Mouse (Mus musculus) liver, embryonic 16.5 days (tissue): ENCODE results near the gene Dnajc9. TPM values are rescaled to one million over a fixed set of nuclear protein-coding genes. Genes with fewer than 3 reads are reported as not detected.

Experiments used
- ATAC-seq: fragments of 200-750 bp; cut with Nextera tagmentation; 2 replicates; pipeline ENCODE4 v1.8.0; 2017; ENCODE audit warnings: low read depth, mild to moderate bottlenecking, moderate number of reproducible peaks, moderate library complexity
- H3K27ac ChIP-seq: fragments of 300-500 bp; sonication (generic); 2 replicates; pipeline ENCODE4 v1.5.1; 2014; ENCODE audit warnings: mild to moderate bottlenecking, low read length
- H3K27me3 ChIP-seq: fragments of 300-500 bp; sonication (generic); 2 replicates; pipeline ENCODE4 v1.6.1; 2014; ENCODE audit warnings: low read depth, low read length, mixed read lengths; ENCODE audit not compliant: control insufficient read depth, insufficient read depth
- H3K36me3 ChIP-seq: fragments of 300-500 bp; sonication (generic); 2 replicates; pipeline ENCODE4 v1.6.1; 2014; ENCODE audit warnings: mild to moderate bottlenecking; ENCODE audit not compliant: control insufficient read depth, insufficient read depth
- H3K4me1 ChIP-seq: fragments of 300-500 bp; sonication (generic); 2 replicates; pipeline ENCODE4 v1.6.1; 2014; ENCODE audit warnings: low read depth, low read length, mixed read lengths; ENCODE audit not compliant: control insufficient read depth
- H3K4me2 ChIP-seq: fragments of 300-500 bp; sonication (generic); 2 replicates; pipeline ENCODE4 v1.6.1; 2014; ENCODE audit warnings: low read depth, low read length, mixed read lengths
- H3K4me3 ChIP-seq: fragments of 300-500 bp; sonication (generic); 2 replicates; pipeline ENCODE4 v1.5.1; 2014; ENCODE audit warnings: low read depth, mild to moderate bottlenecking, low read length
- H3K9ac ChIP-seq: fragments of 300-500 bp; sonication (generic); 2 replicates; pipeline ENCODE4 v1.6.1; 2014; ENCODE audit warnings: low read depth, low read length
- H3K9me3 ChIP-seq: fragments of 300-500 bp; sonication (generic); replicated peaks from 2 replicates; pipeline ENCODE4 v1.6.1; 2016; ENCODE audit warnings: low read length; ENCODE audit not compliant: control insufficient read depth
- WGBS: fragments of 180-500 bp; shearing (Covaris S2); extraction: QIAGEN DNeasy Blood & Tissue Kit; methylation state at CpG from one replicate; pipeline ENCODE4 v1.1.7; 2014; ENCODE audit not compliant: insufficient replicate concordance; 5-methylcytosine and 5-hydroxymethylcytosine counted together
- polyA plus RNA-seq: library from polyadenylated mRNA; unstranded; fragments of >200 nt; fragmentation: Nextera tagmentation; extraction: Ambion mirVana; gene quantifications from 2 replicates; pipeline ENCODE4 v1.2.1, GENCODE M21; 2015

Gene Dnajc9
- polyA plus RNA-seq, 1 experiment from 2014 or later = 94.0 TPM

DNA sequence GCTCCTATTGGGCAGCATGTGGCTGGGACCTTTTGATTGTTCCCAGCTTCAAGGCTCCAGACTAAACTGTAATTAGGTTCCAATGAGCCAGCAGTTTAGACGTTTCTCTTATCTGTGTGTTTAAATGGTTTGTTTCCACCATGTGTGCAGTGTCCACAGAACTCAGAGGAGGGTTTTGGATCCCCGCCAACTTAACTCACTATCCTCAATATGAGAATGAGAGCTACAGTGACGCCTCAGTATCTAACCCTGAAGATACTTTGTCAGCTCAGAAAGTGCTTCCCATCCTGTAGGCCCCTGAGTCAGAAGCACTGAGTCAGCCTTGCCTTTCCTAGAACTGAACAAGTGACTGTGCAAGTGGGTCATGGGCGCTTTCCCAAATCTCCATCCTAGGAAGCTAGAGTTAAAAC, 11.6 kb downstream of the Dnajc9 start:
- Histone ChIP-seq H3K36me3 (no peaks in the 10 kb centered on the region; the same call in 1 of the 2 replicates), H3K9ac (no peak overlapping the region), H3K27ac (no peak overlapping the region), H3K27me3 (no peaks in the 10 kb centered on the region), H3K4me2 (no peak overlapping the region), H3K4me1 (peaks cover 6% of the 10 kb centered on the region; the same call in 1 of the 2 replicates), H3K4me3 (no peak overlapping the region), H3K9me3 (no peaks in the 10 kb centered on the region)
- 42% methylated on average over 4 of the region's 4 CpGs for WGBS
- ATAC-seq = peak; percentile 72

GRCm38 (mm10) chr14:20371854-20372253, 16.9 kb downstream of the Dnajc9 start:
- H3K27me3 ChIP-seq = no peaks in the 10 kb centered on the region
- H3K4me2 ChIP-seq = no peak overlapping the region
- H3K27ac ChIP-seq = no peak overlapping the region
- no peak for ATAC-seq
- H3K36me3 ChIP-seq = peaks cover 3% of the 10 kb centered on the region
- 79% methylated on average over 1 of the region's 1 CpGs for WGBS
- no peak overlapping the region for H3K4me3 ChIP-seq
- no peaks in the 10 kb centered on the region for H3K4me1 ChIP-seq
- H3K9me3 ChIP-seq = no peaks in the 10 kb centered on the region
- H3K9ac ChIP-seq = no peak overlapping the region

DNA sequence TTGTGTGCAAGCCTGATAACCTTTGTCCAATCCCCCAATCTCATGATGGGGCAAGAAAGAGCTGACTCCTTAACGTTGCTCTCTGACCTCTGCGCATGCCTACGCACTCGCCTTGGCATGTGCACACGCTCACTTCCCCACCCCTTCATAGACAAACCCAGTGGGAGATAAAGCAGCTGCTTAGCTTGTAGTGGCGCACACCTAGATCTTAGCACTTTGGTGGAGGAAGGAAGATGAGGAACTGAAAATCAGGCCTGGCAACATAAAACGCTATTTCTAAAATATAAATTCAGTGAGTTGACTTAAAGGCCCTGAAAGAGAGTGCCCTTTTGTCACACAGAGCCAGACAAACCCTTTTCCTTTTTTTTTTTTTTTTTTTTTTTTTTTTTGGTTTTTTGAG, 17.9 kb downstream of the Dnajc9 start:
- no peak overlapping the region for H3K4me2 ChIP-seq
- H3K36me3 ChIP-seq = peaks cover 3% of the 10 kb centered on the region
- H3K4me3 ChIP-seq = no peak overlapping the region
- no peak overlapping the region for H3K9ac ChIP-seq
- H3K9me3 ChIP-seq = no peaks in the 10 kb centered on the region
- no peaks in the 10 kb centered on the region for H3K27me3 ChIP-seq
- H3K27ac ChIP-seq = no peak overlapping the region
- 58% methylated on average over 7 of the region's 7 CpGs for whole genome bisulfite sequencing
- no peaks in the 10 kb centered on the region for H3K4me1 ChIP-seq
- ATAC-seq = no peak

DNA sequence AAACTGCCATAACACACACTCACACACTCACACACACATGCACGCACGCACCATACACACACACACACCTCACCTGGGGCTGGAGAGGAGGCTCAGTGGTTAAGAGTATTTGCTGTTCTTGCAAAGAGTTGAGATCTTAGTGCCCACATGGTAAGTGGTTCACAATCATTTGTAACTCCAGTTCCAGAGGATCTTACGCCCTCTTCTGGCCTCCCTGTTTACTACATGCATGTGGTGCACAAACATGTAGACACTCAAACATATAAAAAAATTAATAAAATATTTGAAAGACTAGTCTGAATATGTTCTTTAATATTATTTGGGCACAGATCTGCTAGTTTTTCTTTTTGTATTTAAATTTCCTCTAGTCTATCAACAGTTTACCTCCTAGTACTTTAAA, 20.4 kb downstream of the Dnajc9 start:
- ATAC-seq = no peak
- Histone ChIP-seq H3K4me3 (no peak overlapping the region), H3K27ac (no peak overlapping the region), H3K4me1 (no peaks in the 10 kb centered on the region; the same call in 1 of the 2 replicates), H3K9me3 (no peaks in the 10 kb centered on the region), H3K4me2 (no peak overlapping the region), H3K27me3 (no peaks in the 10 kb centered on the region), H3K9ac (no peak overlapping the region), H3K36me3 (peaks cover 8% of the 10 kb centered on the region)
- 84% methylated on average over 3 of the region's 3 CpGs for WGBS

DNA sequence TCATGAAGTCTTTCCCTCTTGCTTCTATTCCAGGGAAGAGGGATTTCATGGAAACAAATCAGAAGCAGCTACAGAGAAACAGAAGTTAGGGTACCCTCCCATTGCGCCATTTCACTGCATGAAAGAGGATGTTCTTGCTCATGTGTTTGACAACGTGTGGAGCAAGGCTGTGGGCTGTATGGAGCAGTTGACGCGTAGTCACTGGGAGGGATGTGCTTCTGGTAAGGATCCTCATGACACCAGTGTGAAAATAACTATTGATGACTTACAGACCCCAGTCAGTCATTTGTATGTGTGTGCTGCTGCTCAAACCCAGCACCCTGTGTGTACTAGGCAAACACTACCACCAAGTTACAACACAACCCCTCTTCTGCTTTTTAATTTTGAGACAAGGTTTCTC, 25.5 kb downstream of the Dnajc9 start:
- WGBS = 73% methylated on average over 4 of the region's 4 CpGs
- no peak overlapping the region for H3K4me2 ChIP-seq
- no peaks in the 10 kb centered on the region; the same call in 1 of the 2 replicates for H3K4me1 ChIP-seq
- peaks cover 11% of the 10 kb centered on the region; the same call in 1 of the 2 replicates for H3K36me3 ChIP-seq
- no peaks in the 10 kb centered on the region for H3K9me3 ChIP-seq
- H3K27me3 ChIP-seq = no peaks in the 10 kb centered on the region
- H3K4me3 ChIP-seq = no peak overlapping the region
- ATAC-seq = no peak
- no peak overlapping the region for H3K27ac ChIP-seq
- no peak overlapping the region for H3K9ac ChIP-seq

GRCm38 (mm10) chr14:20347991-20348541, 40.6 kb downstream of the Dnajc9 start, which contains the start of the genes Ecd and Fam149b:
Ecd (minus strand) TSS chr14:20348121.
Fam149b (plus strand) TSS chr14:20348162.
- peak within 1 kb of the TSS; percentile 53 for H3K4me2 ChIP-seq
- peaks cover 3% of the 10 kb centered on the region; the same call in 1 of the 2 replicates for H3K36me3 ChIP-seq
- no peaks in the 10 kb centered on the region for H3K9me3 ChIP-seq
- peaks cover 14% of the 10 kb centered on the region for H3K4me1 ChIP-seq
- H3K27me3 ChIP-seq = no peaks in the 10 kb centered on the region
- H3K27ac ChIP-seq = peak within 1 kb of the TSS; percentile 84
- peak; percentile 99 for ATAC-seq
- peak within 1 kb of the TSS; percentile 79 for H3K4me3 ChIP-seq
- peak within 1 kb of the TSS; percentile 92 for H3K9ac ChIP-seq
- WGBS = under 1% methylated on average over 42 of the region's 42 CpGs

GRCm38 (mm10) chr14:20347441-20347990, 41.2 kb downstream of the Dnajc9 start:
- Histone ChIP-seq H3K4me3 (peak overlapping the region; percentile 79), H3K27ac (peak overlapping the region; percentile 76), H3K9ac (peak overlapping the region; percentile 84), H3K27me3 (no peaks in the 10 kb centered on the region), H3K4me1 (peaks cover 14% of the 10 kb centered on the region), H3K36me3 (peaks cover 5% of the 10 kb centered on the region; the same call in 1 of the 2 replicates), H3K9me3 (no peaks in the 10 kb centered on the region), H3K4me2 (peak overlapping the region; percentile 53)
- WGBS = 3% methylated on average over 15 of the region's 15 CpGs
- ATAC-seq = peak; percentile 31

DNA sequence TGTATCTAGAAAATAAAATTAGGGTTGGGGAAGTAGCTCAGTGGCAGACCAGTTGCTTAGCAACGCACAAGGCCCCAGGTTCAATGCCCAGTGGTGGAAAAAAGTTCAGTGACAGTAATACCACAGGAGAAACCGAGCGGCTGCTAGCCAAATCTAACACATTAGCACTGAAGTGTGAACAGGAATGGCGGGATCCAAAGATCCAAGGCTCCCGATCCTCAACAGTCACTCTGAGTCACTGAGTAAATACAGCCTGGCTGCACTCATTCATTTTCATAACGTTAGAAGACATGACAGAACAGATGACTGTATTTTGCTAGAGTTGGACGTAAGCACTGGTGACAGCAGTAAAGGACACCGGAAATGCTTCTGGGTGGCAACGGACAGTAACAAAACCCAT, 42.8 kb downstream of the Dnajc9 start:
- no peak overlapping the region for H3K9ac ChIP-seq
- H3K4me1 ChIP-seq = peaks cover 14% of the 10 kb centered on the region
- no peak overlapping the region for H3K4me3 ChIP-seq
- WGBS = 85% methylated on average over 9 of the region's 9 CpGs
- H3K4me2 ChIP-seq = no peak overlapping the region
- no peak overlapping the region for H3K27ac ChIP-seq
- H3K36me3 ChIP-seq = peaks cover 5% of the 10 kb centered on the region; the same call in 1 of the 2 replicates
- H3K27me3 ChIP-seq = no peaks in the 10 kb centered on the region
- no peak for ATAC-seq
- H3K9me3 ChIP-seq = no peaks in the 10 kb centered on the region

- no peaks in the 10 kb centered on the region for H3K27me3 ChIP-seq
- H3K4me2 ChIP-seq = peak overlapping the region; percentile 28
- H3K4me1 ChIP-seq = no peaks in the 10 kb centered on the region; the same call in 1 of the 2 replicates
- no peak overlapping the region for H3K9ac ChIP-seq
- peaks cover 20% of the 10 kb centered on the region for H3K36me3 ChIP-seq
- H3K4me3 ChIP-seq = peak overlapping the region; percentile 29
- no peak for ATAC-seq
- 39% methylated on average over 7 of the region's 7 CpGs for WGBS
- H3K9me3 ChIP-seq = no peaks in the 10 kb centered on the region
- H3K27ac ChIP-seq = no peak overlapping the region
These were observed 47.8 kb downstream of the Dnajc9 start for GRCm38 (mm10) chr14:20340866-20341265.
